Mouse (Mus musculus) right cerebral cortex, postnatal 25 days (tissue): ENCODE measurements around the gene Tjp1.

ENCODE experiments used
- DNase-seq: peaks from one replicate; pipeline ENCODE4 v3.0.0; 2022

Gene Tjp1

GRCm38 (mm10) chr7:65527071-65528007, at the start of gene Tjp1:
Tjp1 (minus strand) TSS chr7:65527781.
- DNase-seq = peak; percentile 80

- peak; percentile 13 for DNase-seq
Measured at GRCm38 (mm10) chr7:65577118-65577517, 49.5 kb upstream of the Tjp1 start.

GRCm38 (mm10) chr7:65572731-65573130, 45.1 kb upstream of the Tjp1 start:
- peak; percentile 12 for DNase-seq

GRCm38 (mm10) chr7:65570691-65571090, 43.1 kb upstream of the Tjp1 start:
- no peak for DNase-seq

GRCm38 (mm10) chr7:65555996-65556395, 28.4 kb upstream of the Tjp1 start:
- no peak for DNase-seq

GRCm38 (mm10) chr7:65545741-65546140, 18.2 kb upstream of the Tjp1 start:
- DNase-seq = no peak

GRCm38 (mm10) chr7:65532689-65533088, 5.1 kb upstream of the Tjp1 start:
- no peak for DNase-seq

GRCm38 (mm10) chr7:65523116-65523515, 4.5 kb downstream of the Tjp1 start:
- no peak for DNase-seq

- no peak for DNase-seq
Measured at GRCm38 (mm10) chr7:65522490-65522889, 5.1 kb downstream of the Tjp1 start.

- no peak for DNase-seq
Measured at GRCm38 (mm10) chr7:65520622-65521021, 7.0 kb downstream of the Tjp1 start.

- DNase-seq = no peak
Measured at GRCm38 (mm10) chr7:65519788-65520563, 7.6 kb downstream of the Tjp1 start.

GRCm38 (mm10) chr7:65516903-65517302, 10.7 kb downstream of the Tjp1 start:
- no peak for DNase-seq

- no peak for DNase-seq
Measured at GRCm38 (mm10) chr7:65513451-65514179, 14.0 kb downstream of the Tjp1 start.

- no peak for DNase-seq
Measured at GRCm38 (mm10) chr7:65509357-65509756, 18.2 kb downstream of the Tjp1 start.

GRCm38 (mm10) chr7:65507341-65507740, 20.2 kb downstream of the Tjp1 start:
- no peak for DNase-seq

- no peak for DNase-seq
Measured at GRCm38 (mm10) chr7:65502486-65503322, 24.9 kb downstream of the Tjp1 start.

- DNase-seq = peak; percentile 24
Measured at GRCm38 (mm10) chr7:65500746-65501145, 26.8 kb downstream of the Tjp1 start.

GRCm38 (mm10) chr7:65497733-65498583, 29.6 kb downstream of the Tjp1 start:
- peak; percentile 72 for DNase-seq

- DNase-seq = no peak
Measured at GRCm38 (mm10) chr7:65490526-65490925, 37.1 kb downstream of the Tjp1 start.

GRCm38 (mm10) chr7:65489742-65490141, 37.8 kb downstream of the Tjp1 start:
- no peak for DNase-seq

GRCm38 (mm10) chr7:65489195-65489594, 38.4 kb downstream of the Tjp1 start:
- DNase-seq = no peak
